Mouse (Mus musculus) liver, embryonic 11.5 days (tissue): ENCODE results near the gene Msrb3. TPM values are rescaled to one million over a fixed set of nuclear protein-coding genes. Genes with fewer than 3 reads are reported as not detected.

Experiments
- ATAC-seq: fragments of 200-750 bp; cut with Nextera tagmentation; replicated peaks from 2 replicates; pipeline ENCODE4 v1.8.0; 2017; ENCODE audit warnings: moderate number of reproducible peaks, mild to moderate bottlenecking, moderate TSS enrichment, moderate library complexity; ENCODE audit not compliant: low FRiP score
- DNase-seq: peaks from one replicate; pipeline ENCODE4 v3.0.0-alpha.2; 2017; ENCODE audit warnings: low spot score
- H3K27ac ChIP-seq: fragments of 300-500 bp; sonication (generic); 2 replicates; pipeline ENCODE4 v1.5.1; 2014; ENCODE audit warnings: mild to moderate bottlenecking, low read depth, low read length, control low read depth
- H3K27me3 ChIP-seq: fragments of 300-500 bp; sonication (generic); replicated peaks from 2 replicates; pipeline ENCODE4 v1.6.1; 2014; ENCODE audit warnings: low read length, mixed read lengths; ENCODE audit not compliant: control insufficient read depth, insufficient read depth
- H3K36me3 ChIP-seq: fragments of 300-500 bp; sonication (generic); 2 replicates; pipeline ENCODE4 v1.6.1; 2014; ENCODE audit warnings: mild to moderate bottlenecking, low read length, moderate library complexity, mixed read lengths; ENCODE audit not compliant: control insufficient read depth, insufficient read depth
- H3K4me1 ChIP-seq: fragments of 300-500 bp; sonication (generic); replicated peaks from 2 replicates; pipeline ENCODE4 v1.6.1; 2014; ENCODE audit warnings: low read length, mixed read lengths; ENCODE audit not compliant: control insufficient read depth, insufficient read depth
- H3K4me2 ChIP-seq: fragments of 300-500 bp; sonication (generic); 2 replicates; pipeline ENCODE4 v1.6.1; 2014; ENCODE audit warnings: mild to moderate bottlenecking, control low read depth, moderate library complexity
- H3K4me3 ChIP-seq: fragments of 300-500 bp; sonication (generic); 2 replicates; pipeline ENCODE4 v1.5.1; 2014; ENCODE audit warnings: low read depth, low read length, control low read depth
- H3K9ac ChIP-seq: fragments of 300-500 bp; sonication (generic); 2 replicates; pipeline ENCODE4 v1.6.1; 2014; ENCODE audit warnings: low read depth, low read length, control low read depth
- H3K9me3 ChIP-seq: fragments of 300-500 bp; sonication (generic); 2 replicates; pipeline ENCODE4 v1.6.1; 2016; ENCODE audit warnings: low read length, inconsistent platforms, mixed read lengths; ENCODE audit not compliant: control insufficient read depth
- WGBS: fragments of 180-500 bp; shearing (Covaris S2); extraction: QIAGEN DNeasy Blood & Tissue Kit; methylation state at CpG from one replicate; pipeline ENCODE4 v1.1.7; 2014; 5-methylcytosine and 5-hydroxymethylcytosine counted together
- polyA plus RNA-seq: library from polyadenylated mRNA; unstranded; fragments of >200 nt; fragmentation: Nextera tagmentation; extraction: Ambion mirVana; gene quantifications from 2 replicates; pipeline ENCODE4 v1.2.1, GENCODE M21; 2014

Msrb3 gene
- polyA plus RNA-seq, 1 experiment from 2014 or later: 2.8 TPM

GRCm38 (mm10) chr10:120861674-120862073 is 37.2 kb downstream of the Msrb3 start:
- Histone ChIP-seq H3K4me2 (no peak overlapping the region), H3K27ac (no peak overlapping the region), H3K9ac (no peak overlapping the region), H3K4me1 (peaks cover 2% of the 10 kb centered on the region; the same call in 1 of the 2 replicates), H3K36me3 (no peaks in the 10 kb centered on the region), H3K4me3 (no peak overlapping the region), H3K9me3 (no peaks in the 10 kb centered on the region), H3K27me3 (no peaks in the 10 kb centered on the region)
- ATAC-seq (no peak), DNase-seq (no peak)
- WGBS: 93% methylated on average over 12 of the region's 12 CpGs

DNA sequence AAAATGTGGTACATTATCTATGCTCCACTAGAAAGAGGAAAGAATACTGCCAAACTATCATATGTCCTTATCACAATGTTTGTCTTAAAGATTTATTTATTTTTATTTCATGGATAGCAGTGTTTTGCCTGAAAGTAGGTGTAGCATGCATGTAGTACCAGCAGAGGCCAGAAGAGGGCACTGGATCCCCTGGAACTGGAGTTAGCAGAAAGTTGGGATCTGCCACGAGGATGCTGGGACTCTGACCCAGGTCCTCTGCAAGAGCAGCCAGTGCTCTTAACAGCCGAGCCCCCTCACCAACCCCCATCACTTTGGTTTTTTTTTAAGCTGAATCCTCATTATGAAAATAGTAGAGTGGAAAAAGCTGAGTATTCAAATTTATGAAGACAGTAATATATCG is 37.7 kb downstream of the Msrb3 start:
- Histone ChIP-seq H3K27me3 (no peaks in the 10 kb centered on the region), H3K9ac (no peak overlapping the region), H3K4me2 (no peak overlapping the region), H3K4me3 (no peak overlapping the region), H3K36me3 (no peaks in the 10 kb centered on the region), H3K27ac (no peak overlapping the region), H3K9me3 (no peaks in the 10 kb centered on the region), H3K4me1 (peaks cover 2% of the 10 kb centered on the region; the same call in 1 of the 2 replicates)
- ATAC-seq (no peak), DNase-seq (no peak)
- 84% methylated on average over 3 of the region's 3 CpGs for WGBS

DNA sequence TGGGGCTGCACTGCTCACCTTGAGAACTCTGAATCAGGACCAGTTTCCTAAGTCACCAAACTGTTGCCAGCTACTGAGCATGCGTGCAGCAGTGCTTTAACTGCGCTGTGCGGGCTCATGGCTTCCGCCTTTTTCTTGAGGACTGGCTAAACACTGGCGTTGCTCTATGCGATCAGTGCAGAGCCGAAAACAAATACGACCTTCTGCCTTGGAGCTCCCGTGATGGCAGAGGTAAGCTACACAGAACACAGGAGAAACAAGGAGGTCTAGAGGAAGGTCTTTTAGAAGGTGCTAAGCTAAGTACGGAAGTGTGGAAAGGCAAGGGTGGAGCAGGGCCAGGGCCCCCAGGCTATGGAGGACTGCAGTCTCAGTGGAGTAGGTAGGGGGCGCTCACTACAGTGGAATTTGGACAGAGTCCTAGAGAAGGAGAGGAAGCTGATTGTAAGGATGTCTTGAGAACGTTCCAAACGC is 41.3 kb downstream of the Msrb3 start:
- Histone ChIP-seq H3K4me1 (peaks cover 2% of the 10 kb centered on the region; the same call in 1 of the 2 replicates), H3K9ac (0 out of 2 replicates have a peak overlapping the region, but pooled peaks have one; percentile 20), H3K27me3 (no peaks in the 10 kb centered on the region), H3K4me2 (peak overlapping the region; percentile 42), H3K36me3 (no peaks in the 10 kb centered on the region), H3K4me3 (no peak overlapping the region), H3K9me3 (no peaks in the 10 kb centered on the region), H3K27ac (no peak overlapping the region)
- DNase-seq (peak; percentile 53), ATAC-seq (peak; percentile 76)
- WGBS: 38% methylated on average over 13 of the region's 13 CpGs

- H3K4me1 ChIP-seq: peaks cover 2% of the 10 kb centered on the region; the same call in 1 of the 2 replicates
- no peak for DNase-seq
- 85% methylated on average over 10 of the region's 10 CpGs for WGBS
Observed at GRCm38 (mm10) chr10:120854329-120854728, 44.6 kb downstream of the Msrb3 start.

GRCm38 (mm10) chr10:120853816-120854215 is 45.1 kb downstream of the Msrb3 start:
- no peak overlapping the region for H3K27ac ChIP-seq
- H3K4me3 ChIP-seq: no peak overlapping the region
- peaks cover 2% of the 10 kb centered on the region; the same call in 1 of the 2 replicates for H3K4me1 ChIP-seq
- H3K27me3 ChIP-seq: no peaks in the 10 kb centered on the region
- no peaks in the 10 kb centered on the region for H3K9me3 ChIP-seq
- DNase-seq (no peak), ATAC-seq (no peak)
- H3K36me3 ChIP-seq: no peaks in the 10 kb centered on the region
- no peak overlapping the region for H3K9ac ChIP-seq
- no peak overlapping the region for H3K4me2 ChIP-seq
- WGBS: 82% methylated on average over 9 of the region's 9 CpGs

More at GRCm38 (mm10) chr10:120854329-120854728, 44.6 kb downstream of the Msrb3 start:
- no peak for ATAC-seq
- no peak overlapping the region for H3K9ac ChIP-seq
- H3K27ac ChIP-seq: no peak overlapping the region
- no peak overlapping the region for H3K4me3 ChIP-seq
- H3K36me3 ChIP-seq: no peaks in the 10 kb centered on the region
- no peaks in the 10 kb centered on the region for H3K9me3 ChIP-seq
- H3K4me2 ChIP-seq: no peak overlapping the region
- no peaks in the 10 kb centered on the region for H3K27me3 ChIP-seq

- Histone ChIP-seq H3K27me3 (no peaks in the 10 kb centered on the region), H3K36me3 (no peaks in the 10 kb centered on the region), H3K9me3 (no peaks in the 10 kb centered on the region), H3K4me2 (no peak overlapping the region), H3K27ac (no peak overlapping the region), H3K4me3 (no peak overlapping the region), H3K9ac (no peak overlapping the region), H3K4me1 (no peaks in the 10 kb centered on the region)
- DNase-seq (no peak), ATAC-seq (no peak)
- WGBS: 77% methylated on average over 9 of the region's 9 CpGs
Observed at GRCm38 (mm10) chr10:120851196-120851781, 47.6 kb downstream of the Msrb3 start.

DNA sequence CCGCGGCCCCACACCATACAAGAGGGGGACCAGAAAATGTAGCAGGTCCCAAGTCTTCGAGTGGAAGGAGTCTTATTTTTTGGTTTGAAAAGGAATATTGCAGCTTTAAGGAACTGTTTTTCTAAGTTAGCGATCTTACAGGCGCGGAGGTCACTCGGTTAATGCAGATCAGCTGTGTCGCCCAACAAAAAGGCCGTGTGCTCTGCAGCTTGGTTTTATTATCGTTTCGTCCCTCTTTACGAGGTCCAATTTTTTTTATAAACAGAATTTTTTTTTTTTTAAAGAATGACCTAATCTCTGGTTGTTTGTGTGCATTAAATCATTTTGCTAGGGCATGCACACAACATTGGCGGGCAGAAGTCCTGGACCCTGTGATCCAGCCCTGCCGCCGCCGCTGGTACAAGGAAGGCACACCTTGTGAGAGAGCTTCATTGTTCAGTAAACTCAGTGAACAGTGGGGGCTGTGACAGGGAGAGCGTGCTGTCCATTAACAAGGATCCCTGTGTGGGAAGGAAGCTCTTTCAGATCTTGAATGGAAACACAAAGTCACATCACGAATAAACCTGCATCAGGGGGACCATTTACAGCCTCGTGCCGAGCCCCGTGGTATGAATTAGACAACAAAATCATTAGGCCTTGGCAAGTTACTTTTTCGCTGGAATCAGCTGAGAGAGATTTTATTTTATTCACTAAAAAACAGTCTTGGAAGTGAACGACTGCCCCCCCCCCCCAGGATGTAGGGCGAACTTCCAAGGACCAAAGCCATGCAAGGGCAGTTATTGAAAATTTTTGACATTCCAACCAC is 48.3 kb downstream of the Msrb3 start:
- no peaks in the 10 kb centered on the region for H3K27me3 ChIP-seq
- H3K27ac ChIP-seq: no peak overlapping the region
- no peak overlapping the region for H3K4me2 ChIP-seq
- H3K36me3 ChIP-seq: no peaks in the 10 kb centered on the region
- H3K9me3 ChIP-seq: no peaks in the 10 kb centered on the region
- no peaks in the 10 kb centered on the region for H3K4me1 ChIP-seq
- ATAC-seq: no peak
- WGBS: 82% methylated on average over 24 of the region's 24 CpGs
- no peak overlapping the region for H3K9ac ChIP-seq
- no peak for DNase-seq
- H3K4me3 ChIP-seq: no peak overlapping the region

GRCm38 (mm10) chr10:120848677-120849076 is 50.2 kb downstream of the Msrb3 start:
- no peak overlapping the region for H3K27ac ChIP-seq
- H3K9ac ChIP-seq: no peak overlapping the region
- H3K36me3 ChIP-seq: no peaks in the 10 kb centered on the region
- no peaks in the 10 kb centered on the region for H3K4me1 ChIP-seq
- 78% methylated on average over 7 of the region's 7 CpGs for WGBS
- DNase-seq: no peak
- H3K4me2 ChIP-seq: no peak overlapping the region
- H3K4me3 ChIP-seq: no peak overlapping the region
- no peaks in the 10 kb centered on the region for H3K9me3 ChIP-seq
- no peaks in the 10 kb centered on the region for H3K27me3 ChIP-seq
- ATAC-seq: no peak
